Mouse (Mus musculus): ENCODE measurements around the gene Ctdsp2. TPM values are rescaled to one million over a fixed set of nuclear protein-coding genes. Genes with fewer than 3 reads are reported as not detected.

The Ctdsp2 gene
- polyA plus RNA-seq (2017; shearing (Covaris generic)), result 10 to 100 TPM; 29.8 to 35.8 TPM

DNA sequence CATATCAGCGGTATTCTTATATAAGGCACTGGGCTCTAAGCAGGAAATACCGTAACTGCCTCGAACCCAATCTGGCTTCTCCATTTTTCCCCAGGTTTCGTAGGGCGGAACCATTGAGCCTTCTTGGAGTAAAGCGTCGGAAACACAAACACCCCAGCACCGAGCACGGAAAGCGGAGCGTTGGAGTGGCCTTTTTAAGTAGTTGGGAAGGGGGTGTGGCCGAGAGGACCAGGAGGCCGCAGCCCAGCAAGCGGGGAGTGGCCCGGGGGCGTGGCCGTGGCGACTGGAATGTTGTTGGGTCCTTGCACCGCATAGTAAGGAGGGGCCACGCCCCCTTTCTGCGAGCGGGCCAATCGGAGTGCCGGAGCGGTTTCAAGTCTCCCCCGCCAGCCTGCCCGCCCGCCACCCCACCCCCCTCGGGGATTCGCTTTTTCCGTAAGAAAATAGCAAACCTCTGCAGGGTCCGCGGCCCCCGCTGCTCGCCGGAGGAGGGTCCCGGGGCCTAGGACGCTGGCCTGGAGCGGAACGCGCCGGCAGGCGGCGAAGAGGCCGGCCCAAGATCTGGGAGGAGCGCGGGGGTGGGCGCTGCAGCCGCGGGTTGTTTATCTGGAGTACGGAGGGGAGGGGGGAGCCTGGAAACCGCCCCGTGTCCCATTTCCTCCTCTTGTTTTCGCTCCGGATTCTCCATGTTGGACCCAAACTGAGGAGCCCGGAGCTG lies at the start of gene Ctdsp2:
Ctdsp2 (plus strand) TSS at position 441 of the 718 bp plus-strand sequence.
- ATAC-seq, result peak; percentile 67

DNA sequence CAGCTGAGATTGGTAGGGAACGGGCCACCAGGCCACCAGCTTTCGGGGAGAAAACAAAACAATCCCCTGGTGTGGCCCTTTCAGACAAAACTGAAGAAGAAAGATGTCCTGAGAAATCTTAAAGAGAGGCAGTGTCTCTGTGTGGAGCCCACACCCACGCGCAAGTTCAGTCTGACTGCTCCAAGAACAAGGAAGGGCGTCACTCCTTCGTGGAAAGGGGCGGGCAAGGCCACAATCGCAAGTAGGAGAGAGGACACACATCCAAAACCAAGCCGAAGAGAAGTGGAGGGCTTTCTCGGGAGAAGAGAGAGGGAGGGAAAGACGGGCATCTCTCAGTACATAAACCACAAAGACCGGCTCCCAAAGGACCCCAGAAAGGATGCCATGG lies 49.7 kb upstream of the Ctdsp2 start:
- no peak for ATAC-seq

DNA sequence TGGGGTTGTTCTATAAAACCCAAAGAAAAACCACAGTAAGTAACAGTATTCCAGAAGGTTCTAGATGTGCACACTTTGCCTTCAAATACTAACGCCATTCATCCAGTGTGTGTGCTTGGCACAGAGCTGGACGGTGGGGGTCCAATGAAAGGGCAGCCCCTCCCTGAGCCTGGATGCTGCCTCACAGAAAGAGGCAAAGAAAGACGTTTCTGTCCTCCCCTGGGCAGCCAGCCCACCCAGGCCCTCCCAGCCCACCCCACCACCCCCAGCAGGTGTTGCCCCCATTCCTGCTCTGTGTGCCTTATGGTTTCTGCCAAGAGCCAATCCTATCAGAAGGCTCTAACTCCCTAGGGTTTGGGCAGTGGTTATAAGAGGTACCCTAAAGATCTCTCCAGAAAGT lies 49.0 kb upstream of the Ctdsp2 start:
- ATAC-seq, result no peak

DNA sequence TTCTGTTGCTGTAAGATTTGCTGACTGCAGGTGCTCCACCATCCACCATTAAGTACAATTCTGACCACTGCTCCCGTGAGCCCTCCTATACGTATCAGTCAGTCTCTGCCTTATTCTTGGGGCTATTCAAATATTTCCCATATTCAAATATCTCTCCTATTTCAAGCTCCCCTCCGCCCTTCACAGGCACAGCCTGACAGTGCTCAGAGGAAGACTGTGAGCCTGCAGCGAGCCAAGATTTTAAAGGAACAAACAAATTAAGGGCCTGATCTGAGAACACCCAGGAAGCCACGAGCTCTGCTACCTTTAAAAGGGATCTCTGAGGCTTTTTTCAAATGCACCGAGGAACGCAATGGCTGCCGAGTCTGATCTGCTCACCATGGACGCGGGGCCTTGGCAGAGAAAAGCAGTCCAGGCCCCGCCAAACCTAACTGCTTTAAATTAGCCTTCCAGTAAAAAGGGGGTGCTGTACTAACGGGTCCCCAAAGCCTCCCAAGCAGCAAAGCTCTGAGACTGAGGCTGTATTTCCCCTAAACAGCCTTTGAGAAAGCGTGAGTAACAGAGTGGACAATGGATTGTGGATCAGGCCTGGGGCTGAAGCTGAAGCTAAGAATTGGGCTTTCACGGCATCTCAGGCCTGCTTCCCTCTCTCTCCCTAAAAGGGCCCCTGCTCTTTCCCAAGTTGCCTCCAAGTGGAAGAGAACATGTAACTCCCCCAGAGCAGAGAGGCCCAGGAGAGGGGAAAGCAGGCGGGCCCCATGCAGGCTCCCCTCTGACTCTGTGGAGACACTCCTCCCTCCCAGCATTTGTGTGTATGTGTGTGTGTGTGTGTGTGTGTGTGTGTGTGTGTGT lies 48.0 kb upstream of the Ctdsp2 start:
- ATAC-seq, result no peak

DNA sequence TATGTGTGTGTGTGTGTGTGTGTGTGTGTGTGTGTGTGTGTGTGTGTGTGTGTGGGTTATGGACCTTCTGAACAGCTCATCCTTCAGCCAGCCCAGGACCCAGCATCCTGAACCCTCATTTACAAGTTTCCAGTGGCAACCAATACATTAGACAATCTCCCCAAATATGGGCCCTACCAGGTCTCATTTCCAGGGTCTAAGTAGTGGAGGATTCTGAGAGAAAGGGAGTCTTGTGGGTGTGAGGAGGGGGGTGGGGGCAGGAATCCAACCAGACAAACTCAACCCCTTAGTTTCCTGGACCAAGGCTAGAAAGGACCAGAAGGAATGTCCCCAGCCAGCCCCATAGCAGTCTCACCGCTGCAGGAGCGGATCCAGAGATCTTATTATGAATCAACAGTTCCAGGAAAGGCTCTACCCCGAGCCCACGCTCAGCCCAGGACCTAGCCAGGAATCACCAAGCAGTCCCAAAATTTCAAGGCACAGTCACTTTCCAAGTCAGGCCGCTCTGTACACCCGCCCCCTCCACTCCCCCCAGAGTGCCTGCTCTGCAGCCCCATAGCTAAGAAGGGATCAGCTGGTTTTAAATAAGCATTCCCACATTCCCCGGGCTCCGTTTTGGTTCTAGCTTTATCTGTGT lies 47.3 kb upstream of the Ctdsp2 start:
- ATAC-seq, result no peak

DNA sequence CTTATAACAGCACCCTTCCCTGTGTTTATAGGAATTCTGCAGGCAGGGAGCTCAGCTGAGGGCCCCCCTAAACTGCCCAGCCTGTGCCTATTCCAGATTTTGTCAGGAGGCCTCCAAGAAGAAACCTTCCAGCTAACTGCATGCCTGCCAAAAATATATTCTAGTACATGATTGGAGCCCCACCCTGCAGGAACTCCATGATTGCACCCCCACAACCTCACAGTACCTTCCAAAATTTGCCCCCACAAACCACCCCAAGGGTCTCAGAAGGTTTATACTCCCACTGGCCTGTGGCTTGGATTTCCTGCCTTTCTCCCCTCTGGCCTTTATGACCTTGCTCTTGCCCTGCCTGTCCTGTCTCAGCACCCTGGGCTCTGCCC lies 46.8 kb upstream of the Ctdsp2 start:
- ATAC-seq, result no peak

DNA sequence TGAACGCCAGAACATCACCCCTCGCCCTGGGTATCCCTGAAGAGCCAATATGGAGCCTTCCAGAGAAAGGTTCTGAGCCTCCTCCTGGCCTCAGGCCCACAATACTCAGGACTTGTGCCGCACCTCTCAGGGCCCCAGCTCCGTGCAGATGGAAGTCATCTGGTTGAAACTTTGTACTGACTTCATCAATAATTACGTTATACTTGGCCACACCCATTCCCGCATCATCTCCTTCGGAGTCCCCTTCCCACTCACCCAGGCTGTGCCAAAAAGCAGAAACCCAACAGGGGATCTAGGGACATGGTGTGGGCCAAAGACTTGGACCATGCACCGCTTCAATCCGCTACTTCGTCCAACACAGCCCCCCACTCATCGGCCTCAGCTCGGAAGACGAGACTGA lies 44.0 kb upstream of the Ctdsp2 start:
- ATAC-seq, result no peak

DNA sequence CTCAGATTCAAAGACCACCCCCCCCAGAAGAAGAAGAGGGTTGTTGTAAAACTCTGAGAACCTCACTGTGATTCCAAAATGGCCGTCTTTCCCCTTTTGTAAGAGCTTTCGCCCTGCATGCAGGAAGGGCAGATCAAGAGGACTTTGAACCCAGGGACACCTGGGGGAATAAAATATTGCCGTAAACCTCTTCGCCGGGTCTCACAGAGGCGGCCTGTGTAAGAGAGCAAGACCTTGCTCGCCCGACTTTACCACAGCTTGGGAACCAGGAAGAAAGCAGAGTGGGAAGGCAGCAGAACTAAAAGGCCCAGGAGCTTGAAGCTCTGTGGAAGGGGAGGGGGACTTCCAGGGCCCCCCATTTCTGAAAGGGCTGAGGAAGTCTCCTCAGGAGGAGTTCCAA lies 43.4 kb upstream of the Ctdsp2 start:
- ATAC-seq, result no peak

DNA sequence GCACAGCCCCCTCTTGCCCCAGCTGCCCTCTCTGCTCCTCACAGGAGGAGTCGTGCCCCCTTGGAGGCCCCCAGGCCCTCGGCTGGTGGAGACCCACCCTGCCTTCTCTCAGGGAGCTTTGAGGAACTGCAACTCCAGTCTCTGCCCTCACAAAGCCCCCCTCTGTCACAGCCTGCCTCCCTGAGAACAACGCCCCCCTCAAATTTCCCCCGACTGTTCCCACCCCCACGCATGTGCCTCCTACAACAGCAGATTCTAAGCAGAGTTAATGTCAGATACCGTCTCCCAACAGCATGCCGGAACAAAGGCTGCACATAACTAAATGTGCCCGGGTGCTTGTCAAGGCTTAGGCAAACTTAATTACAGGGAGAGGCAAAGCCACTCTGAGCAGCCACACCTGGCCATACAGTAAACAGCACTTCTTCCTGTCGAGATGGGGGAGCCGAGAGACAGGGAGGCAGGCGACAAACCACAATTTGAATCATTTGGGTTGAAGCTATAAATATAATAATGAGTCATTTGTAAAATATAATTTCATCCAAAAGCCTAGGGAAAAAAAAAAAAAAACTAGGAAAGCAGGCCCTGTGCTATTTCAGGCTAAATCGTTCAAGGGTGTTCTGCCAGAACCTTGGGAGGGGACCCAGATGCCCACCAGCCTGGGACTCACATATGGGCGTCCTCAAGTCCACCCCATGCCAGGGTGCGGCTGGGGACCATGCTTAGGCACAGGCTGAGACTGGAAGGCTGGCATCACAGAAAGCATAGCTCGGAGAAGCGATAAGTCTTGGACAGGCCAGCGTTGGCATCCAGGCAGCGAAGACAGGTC lies 42.7 kb upstream of the Ctdsp2 start:
- no peak for ATAC-seq

DNA sequence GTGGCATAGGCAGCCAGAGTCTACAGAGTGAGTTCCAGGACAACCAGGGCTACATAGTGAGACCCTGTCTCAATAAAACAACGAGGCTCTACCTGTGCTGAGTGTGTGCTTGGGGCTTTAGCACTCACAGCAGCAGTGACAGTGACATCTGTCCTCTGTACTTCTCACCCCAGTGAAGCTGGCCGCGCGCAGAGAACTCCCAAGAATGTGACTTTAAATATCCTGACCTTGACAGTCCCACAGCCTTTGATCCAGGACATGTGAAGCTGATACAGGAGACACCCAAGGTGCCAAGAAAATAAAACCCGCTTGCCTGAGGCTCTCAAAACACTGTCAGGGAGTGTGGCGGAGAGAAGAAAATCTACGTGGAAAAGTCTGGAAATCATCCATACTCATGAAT lies 37.6 kb upstream of the Ctdsp2 start:
- ATAC-seq, result no peak

DNA sequence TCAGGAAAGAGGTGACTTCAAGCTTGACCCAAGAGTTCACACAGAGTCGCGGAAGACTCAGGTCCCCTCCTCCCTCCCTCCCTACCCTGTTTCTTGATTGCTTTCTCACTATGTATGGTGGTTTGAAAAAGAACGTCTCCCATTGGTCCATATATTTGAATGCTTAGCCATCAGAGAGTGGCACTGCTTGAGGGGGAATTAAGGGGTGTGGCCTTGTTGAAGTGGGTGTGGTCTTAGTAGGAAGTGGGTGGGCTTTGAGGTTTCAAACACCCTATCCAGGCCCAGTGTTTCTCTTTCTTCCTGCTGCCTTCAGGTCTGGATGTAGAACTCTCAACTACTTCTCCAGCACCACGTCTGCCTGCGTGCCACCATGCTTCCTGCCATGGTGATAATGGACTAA lies 33.0 kb upstream of the Ctdsp2 start:
- no peak for ATAC-seq

DNA sequence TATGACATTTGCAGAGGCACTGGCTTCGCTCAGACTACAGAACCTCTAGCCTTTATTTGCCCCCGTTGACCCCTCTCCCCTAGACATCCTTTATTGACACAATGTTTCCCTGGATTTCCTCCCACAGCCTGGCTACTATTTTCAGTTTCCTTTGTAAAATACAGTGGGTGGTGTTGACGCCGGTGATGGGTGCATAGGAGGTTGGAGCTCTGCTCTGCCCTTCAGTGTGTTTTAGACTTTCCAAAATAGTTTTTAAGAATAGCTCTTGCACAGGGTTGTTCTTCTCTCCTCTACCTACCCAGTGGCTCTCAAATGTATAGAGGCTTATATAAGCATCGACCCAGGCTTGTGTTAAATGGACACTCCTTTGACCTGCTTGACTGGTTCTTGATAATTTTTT lies 28.7 kb upstream of the Ctdsp2 start:
- no peak for ATAC-seq

DNA sequence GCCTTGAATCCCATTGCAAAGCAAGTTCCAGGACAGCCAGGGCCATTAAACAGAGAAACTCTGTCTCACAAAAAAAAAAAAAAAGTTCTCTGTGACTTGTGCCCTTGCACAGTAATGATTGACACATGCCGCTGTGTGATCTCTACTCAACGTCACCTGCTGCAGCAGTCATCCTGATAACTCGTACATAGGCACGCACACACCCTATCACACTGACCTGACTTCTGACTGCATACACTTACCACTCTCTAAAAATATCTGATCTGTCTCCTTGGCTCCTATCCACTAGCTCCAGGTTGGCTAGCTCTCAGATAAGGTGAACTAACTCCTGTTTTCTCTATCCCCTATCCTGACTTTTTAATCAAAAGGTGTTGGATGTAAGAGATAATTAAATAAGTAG lies 27.9 kb upstream of the Ctdsp2 start:
- ATAC-seq, result no peak

DNA sequence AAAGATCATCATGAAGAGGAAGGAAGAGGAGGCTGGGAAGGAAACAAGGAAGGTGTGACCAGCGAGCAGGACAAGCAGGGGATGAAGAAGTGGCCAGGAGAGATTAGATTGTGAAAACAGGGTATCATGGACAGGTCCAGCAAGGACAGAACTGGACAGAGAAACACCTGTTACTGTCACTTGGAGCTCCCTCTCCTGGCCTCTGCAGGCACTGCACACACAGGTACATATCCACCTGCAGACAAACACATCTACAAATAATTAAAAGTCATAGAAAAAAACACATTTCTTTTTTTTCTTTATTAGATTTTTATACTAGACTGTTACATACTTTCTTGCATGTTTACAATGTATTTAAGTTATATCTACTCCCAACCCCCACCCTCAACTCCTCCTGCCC lies 26.1 kb upstream of the Ctdsp2 start:
- ATAC-seq, result no peak

DNA sequence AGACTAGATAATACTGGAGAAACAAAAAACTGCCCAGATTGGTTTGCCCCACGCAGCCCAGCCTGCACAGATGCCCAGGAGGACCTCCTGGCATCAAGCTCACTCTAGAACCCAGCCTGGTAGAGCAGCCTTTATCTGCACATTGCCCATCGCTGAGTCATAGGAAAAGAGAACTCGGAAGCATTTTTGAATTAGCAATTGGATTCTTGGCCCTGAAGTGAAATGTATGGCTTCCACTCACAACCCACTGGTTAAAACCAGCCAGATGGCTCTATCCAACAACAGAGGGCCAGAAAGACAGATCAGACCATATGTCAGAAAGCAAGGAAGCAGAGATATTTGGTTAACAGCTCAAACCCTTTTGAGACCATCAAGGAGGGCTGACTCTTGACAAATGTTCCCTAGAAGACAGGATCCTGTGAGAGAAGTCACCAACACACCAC lies 25.5 kb upstream of the Ctdsp2 start:
- ATAC-seq, result no peak

DNA sequence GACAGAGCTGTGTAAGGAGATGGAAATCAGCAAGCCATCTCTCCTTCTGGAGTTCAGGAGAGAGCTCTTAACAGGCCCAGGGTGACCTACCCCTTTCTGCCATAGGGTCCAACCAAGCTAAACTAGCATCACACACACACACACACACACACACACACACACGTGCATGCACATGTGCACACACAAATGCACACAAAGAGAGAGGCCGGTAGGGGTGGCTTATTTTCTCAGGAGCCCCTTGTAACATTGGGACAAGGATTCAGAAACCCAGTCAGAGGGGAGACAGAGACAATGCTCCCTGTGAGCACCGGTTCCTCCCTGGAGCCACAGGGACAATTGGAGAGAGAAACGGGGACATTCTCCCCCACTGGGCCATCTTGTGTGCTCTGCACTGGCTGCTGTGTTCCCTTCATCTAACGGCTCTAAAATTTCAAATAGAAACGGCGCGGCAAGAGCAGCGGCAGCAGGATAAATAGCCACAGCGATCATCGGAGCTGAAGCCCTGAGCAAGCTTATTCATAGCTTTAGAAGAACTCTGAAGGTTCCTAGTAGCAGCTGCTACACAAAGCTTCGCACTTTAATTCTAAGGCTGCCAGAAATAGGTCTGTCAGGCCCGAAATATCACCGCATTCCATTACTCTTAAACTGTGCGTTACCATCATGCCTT lies 21.7 kb upstream of the Ctdsp2 start:
- no peak for ATAC-seq

DNA sequence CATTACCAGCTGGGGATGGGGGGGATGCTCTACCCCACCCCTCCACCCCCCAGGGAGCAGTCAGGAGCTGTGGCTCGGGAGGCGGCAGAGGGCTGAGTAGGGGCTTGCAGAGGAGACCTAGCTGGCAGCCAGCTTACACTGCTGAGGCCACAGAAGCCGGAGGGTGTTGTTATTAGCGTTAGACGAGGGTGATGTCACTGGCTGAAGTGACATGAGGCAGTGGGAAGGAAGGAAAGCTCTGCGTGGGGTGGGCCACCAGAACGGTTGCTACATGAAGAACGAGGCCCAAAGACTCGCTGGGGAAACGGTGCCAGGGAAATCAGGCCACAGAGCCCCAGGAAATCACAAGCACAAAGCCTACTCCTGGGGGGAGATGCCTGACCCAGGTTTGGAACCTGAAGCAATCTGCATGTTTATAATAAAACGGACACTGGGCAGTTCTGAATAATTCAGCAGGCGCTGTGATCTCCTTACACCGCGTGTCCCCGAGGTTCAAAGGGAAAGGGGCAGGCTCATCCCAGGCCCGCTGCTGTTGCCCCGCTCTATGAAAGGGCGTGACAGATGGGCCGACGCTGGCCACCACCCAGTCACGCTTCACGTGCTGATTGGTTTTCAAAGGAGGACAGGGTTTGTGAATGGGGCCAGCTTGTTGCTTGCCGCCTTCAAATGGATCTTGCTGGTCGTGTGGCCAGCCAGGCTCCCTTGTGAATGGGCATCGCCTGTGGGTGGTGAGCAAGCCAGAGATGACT lies 21.0 kb upstream of the Ctdsp2 start:
- no peak for ATAC-seq

DNA sequence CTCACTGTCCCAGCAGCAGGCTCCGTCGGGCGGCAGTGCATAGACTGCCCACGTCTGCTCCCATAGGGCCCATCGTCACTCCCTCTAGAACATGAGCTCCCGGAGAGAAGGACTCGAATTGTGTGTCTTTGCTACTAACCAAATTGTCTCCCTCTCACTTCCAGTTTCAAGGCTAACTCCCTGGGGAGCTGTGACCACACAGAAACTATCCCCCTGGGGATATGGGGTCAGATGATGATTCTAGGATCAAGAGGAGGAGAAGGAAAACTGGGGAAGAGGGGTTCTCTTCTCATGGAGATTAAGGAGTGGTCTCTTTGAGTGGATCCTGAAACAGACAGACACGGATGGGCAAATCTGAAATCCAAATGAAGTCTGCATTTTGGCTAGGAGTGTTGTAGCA lies 18.0 kb upstream of the Ctdsp2 start:
- no peak for ATAC-seq

DNA sequence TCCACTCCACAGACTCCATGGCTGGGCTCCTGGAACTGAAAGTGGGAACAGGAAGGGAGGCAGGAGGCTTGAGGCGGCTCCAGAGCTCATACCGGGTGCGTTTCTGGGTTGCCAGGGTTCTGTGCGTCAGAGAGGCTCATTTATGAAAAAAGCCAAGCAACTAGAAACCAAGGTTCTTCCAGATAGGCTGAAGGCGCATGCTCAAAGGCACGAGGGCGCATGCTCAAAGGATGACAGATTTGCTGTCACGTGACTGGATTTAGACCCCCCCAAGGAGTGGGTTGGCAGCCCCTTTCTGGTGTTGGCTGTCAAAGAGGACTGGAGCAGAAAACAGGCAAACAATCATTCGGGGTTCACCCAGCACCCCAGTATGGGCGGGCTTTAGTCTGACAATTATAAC lies 16.8 kb upstream of the Ctdsp2 start:
- ATAC-seq, result no peak

DNA sequence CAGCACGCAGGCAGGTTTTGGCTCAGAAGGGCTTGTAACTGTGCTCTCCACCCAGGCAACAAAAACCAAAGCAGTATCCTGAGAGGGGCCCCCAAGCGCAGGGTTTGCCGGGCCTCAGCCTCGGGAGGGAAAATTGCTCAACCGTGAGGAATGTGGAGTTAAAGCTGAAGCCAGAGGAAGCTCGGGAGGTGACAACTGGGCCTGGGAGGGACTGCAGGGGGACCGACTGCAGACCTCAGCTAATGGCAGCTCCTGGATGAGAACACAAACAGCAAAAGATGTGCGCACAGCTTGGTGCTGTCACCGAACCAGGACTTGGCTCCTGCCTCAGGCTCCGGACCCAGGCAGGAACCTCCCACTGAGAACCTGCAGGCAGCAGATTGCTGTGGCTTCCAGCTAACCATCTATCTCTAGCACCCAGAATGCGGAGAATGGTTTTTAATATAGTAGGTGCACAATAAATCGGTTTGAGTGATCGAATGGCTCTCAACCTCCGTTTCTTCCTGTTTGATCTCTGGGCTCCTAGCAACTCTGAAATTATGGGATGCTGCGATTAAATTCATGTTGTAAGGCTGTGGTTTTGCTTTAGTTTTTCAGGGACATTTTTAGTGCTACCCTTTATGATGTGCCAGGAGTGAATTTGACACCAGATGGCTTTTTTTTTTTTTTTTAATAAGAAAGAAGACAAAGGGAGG lies 16.1 kb upstream of the Ctdsp2 start:
- no peak for ATAC-seq

DNA sequence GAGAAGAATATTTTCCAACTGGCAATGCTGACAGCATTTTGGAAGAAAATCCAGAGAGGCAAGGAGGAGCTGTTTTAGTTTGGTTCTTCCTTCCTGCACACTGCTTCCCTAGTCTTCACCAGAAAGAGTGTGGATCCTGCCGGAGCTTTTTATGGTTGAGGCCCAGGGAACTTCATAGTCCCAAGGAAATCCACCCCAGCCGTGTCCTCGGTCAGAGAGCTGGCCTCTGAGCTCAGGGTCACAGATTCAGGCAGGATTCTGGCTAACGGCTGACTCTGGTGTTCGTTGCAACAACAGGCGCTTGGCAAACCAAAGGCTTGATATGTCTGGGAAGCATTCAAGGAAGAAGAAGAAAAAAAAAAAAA lies 15.6 kb upstream of the Ctdsp2 start:
- no peak for ATAC-seq

All from activated CD4-positive, CD25-positive, alpha-beta regulatory T cell, adult 4 months (primary cell).